In genomic region chr1:160078882-160079661, GRCm38 (mm10) we compare ENCODE assay signal across 8 mouse cellular contexts. TPM values are rescaled to one million over a fixed set of nuclear protein-coding genes. Genes with fewer than 3 reads are reported as not detected.
DNase-seq lines count a peak whose midpoint lies in the region; ATAC-seq lines count a peak whose summit lies in the region.

No protein-coding gene starts in this region.

- peak overlapping the region; percentile 1; the same call in 1 of the 2 replicates for H3K4me2 ChIP-seq in intestine, embryonic 15.5 days (replicated peaks)
- no peak overlapping the region for H3K4me2 ChIP-seq in forebrain, embryonic 14.5 days (ENCODE audit: low read length)
- H3K4me2 ChIP-seq in midbrain, embryonic 13.5 days (replicated peaks) = no peak overlapping the region

- H3K27me3 ChIP-seq in intestine, embryonic 15.5 days (replicated peaks) = no peaks in the 10 kb centered on the region
- no peaks in the 10 kb centered on the region for H3K27me3 ChIP-seq in forebrain, embryonic 14.5 days (replicated peaks; ENCODE audit: control insufficient read depth, insufficient read depth, low read length)
- H3K27me3 ChIP-seq in midbrain, embryonic 13.5 days = no peaks in the 10 kb centered on the region

- H3K36me3 ChIP-seq in intestine, embryonic 15.5 days = no peaks in the 10 kb centered on the region
- no peaks in the 10 kb centered on the region for H3K36me3 ChIP-seq in forebrain, embryonic 14.5 days (ENCODE audit: control insufficient read depth, insufficient read depth, low read length)
- no peaks in the 10 kb centered on the region for H3K36me3 ChIP-seq in midbrain, embryonic 13.5 days

- ATAC-seq in frontal cortex, adult (ENCODE audit: low TSS enrichment) = peak; percentile 36; the same call in 1 of the 2 replicates
- peak; percentile 98 for ATAC-seq in intestine, embryonic 15.5 days
- ATAC-seq in forebrain, embryonic 14.5 days = no peak
- ATAC-seq in midbrain, embryonic 13.5 days = no peak

- H3K4me1 ChIP-seq in intestine, embryonic 15.5 days (replicated peaks) = no peaks in the 10 kb centered on the region
- H3K4me1 ChIP-seq in forebrain, embryonic 14.5 days (ENCODE audit: control insufficient read depth, insufficient read depth, low read length) = no peaks in the 10 kb centered on the region
- H3K4me1 ChIP-seq in midbrain, embryonic 13.5 days (replicated peaks) = no peaks in the 10 kb centered on the region

- no peaks in the 10 kb centered on the region for H3K9me3 ChIP-seq in intestine, embryonic 15.5 days
- no peaks in the 10 kb centered on the region for H3K9me3 ChIP-seq in forebrain, embryonic 14.5 days (replicated peaks; ENCODE audit: control insufficient read depth, low read length)
- H3K9me3 ChIP-seq in midbrain, embryonic 13.5 days = no peaks in the 10 kb centered on the region

- DNase-seq in frontal cortex, postnatal 10 days (ENCODE audit: low spot score in 2 of 2) = no peak
- DNase-seq in adrenal gland, postnatal 25 days = peak; percentile 36
- DNase-seq in lung, postnatal 10 days = peak; percentile 81
- DNase-seq in testis, postnatal 14 days (ENCODE audit: low spot score) = peak; percentile 7
- no peak for DNase-seq in forebrain, embryonic 14.5 days (ENCODE audit: low spot score)

- WGBS in intestine, embryonic 15.5 days = 51% methylated on average over 14 of the region's 14 CpGs
- 81% methylated on average over 14 of the region's 14 CpGs for WGBS in forebrain, embryonic 14.5 days
- WGBS in midbrain, embryonic 13.5 days = 79% methylated on average over 14 of the region's 14 CpGs

- H3K4me3 ChIP-seq in intestine, embryonic 15.5 days (replicated peaks) = no peak overlapping the region
- no peak overlapping the region for H3K4me3 ChIP-seq in forebrain, embryonic 14.5 days (ENCODE audit: low read depth, low read length)
- no peak overlapping the region for H3K4me3 ChIP-seq in midbrain, embryonic 13.5 days (replicated peaks)

- no peak overlapping the region for H3K9ac ChIP-seq in intestine, embryonic 15.5 days
- no peak overlapping the region for H3K9ac ChIP-seq in forebrain, embryonic 14.5 days (ENCODE audit: low read length)
- no peak overlapping the region for H3K9ac ChIP-seq in midbrain, embryonic 13.5 days (replicated peaks)

- H3K27ac ChIP-seq in intestine, embryonic 15.5 days = peak overlapping the region; percentile 33; the same call in 1 of the 2 replicates
- no peak overlapping the region for H3K27ac ChIP-seq in forebrain, embryonic 14.5 days (ENCODE audit: low read depth, low read length)
- no peak overlapping the region for H3K27ac ChIP-seq in midbrain, embryonic 13.5 days

RNA-seq across cellular contexts. Expression of gene 4930523C07Rik, which starts 34.9 kb away (rescaled TPM):
- total RNA-seq in adrenal gland, postnatal 25 days (2021) = 6.7 and 8.7 TPM in 2 replicates
- polyA plus RNA-seq in intestine, embryonic 15.5 days (2015; fragmentation: Nextera tagmentation; extraction: Ambion mirVana) = 9.6 and 10.5 TPM in 2 replicates
- polyA plus RNA-seq in forebrain, embryonic 14.5 days (2014; fragmentation: Nextera tagmentation; extraction: Ambion mirVana) = 1.7 and 2.8 TPM in 2 replicates
- 1.1 and 1.2 TPM in 2 replicates for polyA plus RNA-seq in midbrain, embryonic 13.5 days (2015; fragmentation: Nextera tagmentation; extraction: Ambion mirVana)

Comparison
In these comparisons a context has a peak if more than half of its experiments do, and no peak if none do; other contexts are left out.
1. ATAC-seq: peak in frontal cortex, adult (single experiment) and intestine, embryonic 15.5 days (single experiment); none in forebrain, embryonic 14.5 days (single experiment) and midbrain, embryonic 13.5 days (single experiment).
2. DNase-seq: peak in adrenal gland, postnatal 25 days (single experiment), lung, postnatal 10 days (single experiment) and testis, postnatal 14 days (single experiment); none in frontal cortex, postnatal 10 days (0 of 2) and forebrain, embryonic 14.5 days (single experiment).